Mouse (Mus musculus): ENCODE results near the gene Nsdhl.

Nsdhl gene

GRCm38 (mm10) chrX:72917884-72918681 lies at the start of gene Nsdhl, which contains the start of gene Cetn2:
Nsdhl (plus strand) TSS chrX:72918557.
Cetn2 (minus strand) TSS chrX:72918411.
- peak; percentile 91 for DNase-seq (ENCODE audit: low read depth, low spot score)

- no peak for DNase-seq (ENCODE audit: low read depth, low spot score)
Observed at GRCm38 (mm10) chrX:72895388-72896054, 22.8 kb upstream of the Nsdhl start.

- DNase-seq (ENCODE audit: low read depth, low spot score) = no peak
Observed at GRCm38 (mm10) chrX:72896055-72896437, 22.3 kb upstream of the Nsdhl start.

- no peak for DNase-seq (ENCODE audit: low read depth, low spot score)
Observed at GRCm38 (mm10) chrX:72902530-72902929, 15.8 kb upstream of the Nsdhl start.

- DNase-seq (ENCODE audit: low read depth, low spot score) = no peak
Observed at GRCm38 (mm10) chrX:72907619-72908403, 10.5 kb upstream of the Nsdhl start.

GRCm38 (mm10) chrX:72908404-72908741 lies 10.0 kb upstream of the Nsdhl start:
- peak; percentile 20 for DNase-seq (ENCODE audit: low read depth, low spot score)

- DNase-seq (ENCODE audit: low read depth, low spot score) = no peak
Observed at GRCm38 (mm10) chrX:72911611-72912010, 6.7 kb upstream of the Nsdhl start.

- no peak for DNase-seq (ENCODE audit: low read depth, low spot score)
Observed at GRCm38 (mm10) chrX:72918682-72919059, 314 bp downstream of the Nsdhl start.

- no peak for DNase-seq (ENCODE audit: low read depth, low spot score)
Observed at GRCm38 (mm10) chrX:72921391-72921790, 3.0 kb downstream of the Nsdhl start.

- no peak for DNase-seq (ENCODE audit: low read depth, low spot score)
Observed at GRCm38 (mm10) chrX:72953464-72953863, 35.1 kb downstream of the Nsdhl start.

GRCm38 (mm10) chrX:72956486-72956885 lies 38.1 kb downstream of the Nsdhl start:
- no peak for DNase-seq (ENCODE audit: low read depth, low spot score)

- DNase-seq (ENCODE audit: low read depth, low spot score) = peak; percentile 10
Observed at GRCm38 (mm10) chrX:72960431-72960830, 42.1 kb downstream of the Nsdhl start.

- no peak for DNase-seq (ENCODE audit: low read depth, low spot score)
Observed at GRCm38 (mm10) chrX:72961511-72961910, 43.2 kb downstream of the Nsdhl start.

GRCm38 (mm10) chrX:72962743-72963142 lies 44.4 kb downstream of the Nsdhl start:
- no peak for DNase-seq (ENCODE audit: low read depth, low spot score)

- DNase-seq (ENCODE audit: low read depth, low spot score) = no peak
Observed at GRCm38 (mm10) chrX:72982831-72983230, 64.5 kb downstream of the Nsdhl start.

GRCm38 (mm10) chrX:72985607-72986006 lies 67.2 kb downstream of the Nsdhl start:
- DNase-seq (ENCODE audit: low read depth, low spot score) = no peak

GRCm38 (mm10) chrX:72986841-72987519 lies 68.6 kb downstream of the Nsdhl start, which contains the start of gene Zfp185:
Zfp185 (plus strand) TSS chrX:72987339.
- no peak for DNase-seq (ENCODE audit: low read depth, low spot score)

- no peak for DNase-seq (ENCODE audit: low read depth, low spot score)
Observed at GRCm38 (mm10) chrX:72987520-72987905, 69.2 kb downstream of the Nsdhl start.

GRCm38 (mm10) chrX:72988431-72988830 lies 70.1 kb downstream of the Nsdhl start:
- no peak for DNase-seq (ENCODE audit: low read depth, low spot score)

- no peak for DNase-seq (ENCODE audit: low read depth, low spot score)
Observed at GRCm38 (mm10) chrX:72990581-72990980, 72.2 kb downstream of the Nsdhl start.

- peak; percentile 18 for DNase-seq (ENCODE audit: low read depth, low spot score)
Observed at GRCm38 (mm10) chrX:72992291-72992919, 74.0 kb downstream of the Nsdhl start.

Data from A20 (cell line).